Mouse (Mus musculus) lung, embryonic 16.5 days (tissue): ENCODE data around the gene Plekha6. TPM values are rescaled to one million over a fixed set of nuclear protein-coding genes. Genes with fewer than 3 reads are reported as not detected.

ENCODE experiments used
- ATAC-seq: fragments of 200-750 bp; cut with Nextera tagmentation; 2 replicates; pipeline ENCODE4 v1.8.0; 2017; ENCODE audit warnings: low read depth, mild to moderate bottlenecking, moderate library complexity
- H3K27ac ChIP-seq: fragments of 300-500 bp; sonication (generic); 2 replicates; pipeline ENCODE4 v1.5.1; 2014; ENCODE audit warnings: mild to moderate bottlenecking, control low read depth, low read length
- H3K27me3 ChIP-seq: fragments of 300-500 bp; sonication (generic); 2 replicates; pipeline ENCODE4 v1.6.1; 2014; ENCODE audit warnings: low read depth, low read length, mixed read lengths; ENCODE audit not compliant: control insufficient read depth, insufficient read depth
- H3K36me3 ChIP-seq: fragments of 300-500 bp; sonication (generic); 2 replicates; pipeline ENCODE4 v1.6.1; 2014; ENCODE audit warnings: low read length; ENCODE audit not compliant: control insufficient read depth, insufficient read depth
- H3K4me1 ChIP-seq: fragments of 300-500 bp; sonication (generic); replicated peaks from 2 replicates; pipeline ENCODE4 v1.6.1; 2014; ENCODE audit warnings: low read length, mixed read lengths; ENCODE audit not compliant: control insufficient read depth, insufficient read depth
- H3K4me2 ChIP-seq: fragments of 300-500 bp; sonication (generic); 2 replicates; pipeline ENCODE4 v1.6.1; 2014; ENCODE audit warnings: low read depth, low read length, control low read depth
- H3K4me3 ChIP-seq: fragments of 300-500 bp; sonication (generic); 2 replicates; pipeline ENCODE4 v1.5.1; 2014; ENCODE audit warnings: mild to moderate bottlenecking, low read length, control low read depth
- H3K9ac ChIP-seq: fragments of 300-500 bp; sonication (generic); 2 replicates; pipeline ENCODE4 v1.6.1; 2014; ENCODE audit warnings: low read length, control low read depth
- H3K9me3 ChIP-seq: fragments of 300-500 bp; sonication (generic); 2 replicates; pipeline ENCODE4 v1.6.1; 2016; ENCODE audit warnings: low read length; ENCODE audit not compliant: control insufficient read depth
- WGBS: fragments of 180-500 bp; shearing (Covaris S2); extraction: QIAGEN DNeasy Blood & Tissue Kit; methylation state at CpG from one replicate; pipeline ENCODE4 v1.1.7; 2014; 5-methylcytosine and 5-hydroxymethylcytosine counted together
- polyA plus RNA-seq: library from polyadenylated mRNA; unstranded; fragments of >200 nt; fragmentation: Nextera tagmentation; extraction: Ambion mirVana; gene quantifications from 2 replicates; pipeline ENCODE4 v1.2.1, GENCODE M21; 2015

Gene Plekha6
- polyA plus RNA-seq, 1 experiment from 2014 or later: 8.3 TPM

GRCm38 (mm10) chr1:133225137-133225536 is 61.1 kb downstream of the Plekha6 start:
- H3K9ac ChIP-seq: no peak overlapping the region
- no peak overlapping the region for H3K4me2 ChIP-seq
- no peaks in the 10 kb centered on the region; the same call in 1 of the 2 replicates for H3K27me3 ChIP-seq
- ATAC-seq: no peak
- no peak overlapping the region for H3K27ac ChIP-seq
- no peak overlapping the region for H3K4me3 ChIP-seq
- 56% methylated on average over 3 of the region's 3 CpGs for WGBS
- peaks cover 22% of the 10 kb centered on the region for H3K4me1 ChIP-seq
- H3K9me3 ChIP-seq: no peaks in the 10 kb centered on the region
- H3K36me3 ChIP-seq: no peaks in the 10 kb centered on the region

- WGBS: 80% methylated on average over 2 of the region's 2 CpGs
- Histone ChIP-seq H3K4me2 (no peak overlapping the region), H3K27me3 (no peaks in the 10 kb centered on the region; the same call in 1 of the 2 replicates), H3K4me1 (peaks cover 22% of the 10 kb centered on the region), H3K36me3 (no peaks in the 10 kb centered on the region), H3K9ac (no peak overlapping the region), H3K9me3 (no peaks in the 10 kb centered on the region), H3K4me3 (no peak overlapping the region), H3K27ac (no peak overlapping the region)
- ATAC-seq: no peak
Observed at GRCm38 (mm10) chr1:133225561-133225960, 61.6 kb downstream of the Plekha6 start.

GRCm38 (mm10) chr1:133225963-133226660 is 62.1 kb downstream of the Plekha6 start:
- Histone ChIP-seq H3K27ac (peak overlapping the region; percentile 53), H3K9ac (no peak overlapping the region), H3K36me3 (no peaks in the 10 kb centered on the region), H3K4me3 (no peak overlapping the region), H3K9me3 (no peaks in the 10 kb centered on the region), H3K4me2 (no peak overlapping the region), H3K27me3 (no peaks in the 10 kb centered on the region; the same call in 1 of the 2 replicates), H3K4me1 (peaks cover 22% of the 10 kb centered on the region)
- WGBS: 32% methylated on average over 9 of the region's 9 CpGs
- ATAC-seq: peak; percentile 37; the same call in 1 of the 2 replicates

- peak overlapping the region; percentile 53 for H3K27ac ChIP-seq
- H3K4me3 ChIP-seq: no peak overlapping the region
- ATAC-seq: peak; percentile 84
Observed at GRCm38 (mm10) chr1:133226928-133227327, 62.9 kb downstream of the Plekha6 start.

GRCm38 (mm10) chr1:133227378-133227777 is 63.4 kb downstream of the Plekha6 start:
- peak overlapping the region; percentile 53 for H3K27ac ChIP-seq
- no peaks in the 10 kb centered on the region; the same call in 1 of the 2 replicates for H3K27me3 ChIP-seq
- peaks cover 22% of the 10 kb centered on the region for H3K4me1 ChIP-seq
- WGBS: 69% methylated on average over 2 of the region's 2 CpGs
- no peaks in the 10 kb centered on the region for H3K9me3 ChIP-seq
- H3K9ac ChIP-seq: peak overlapping the region; percentile 17; the same call in 1 of the 2 replicates
- 0 out of 2 replicates have a peak, but pooled peaks have one; percentile 4 for ATAC-seq
- no peaks in the 10 kb centered on the region for H3K36me3 ChIP-seq
- H3K4me2 ChIP-seq: 0 out of 2 replicates have a peak overlapping the region, but pooled peaks have one; percentile 9
- H3K4me3 ChIP-seq: no peak overlapping the region

More at GRCm38 (mm10) chr1:133226928-133227327, 62.9 kb downstream of the Plekha6 start:
- Histone ChIP-seq H3K27me3 (no peaks in the 10 kb centered on the region; the same call in 1 of the 2 replicates), H3K9me3 (no peaks in the 10 kb centered on the region), H3K9ac (peak overlapping the region; percentile 17; the same call in 1 of the 2 replicates), H3K4me1 (peaks cover 22% of the 10 kb centered on the region), H3K36me3 (no peaks in the 10 kb centered on the region), H3K4me2 (0 out of 2 replicates have a peak overlapping the region, but pooled peaks have one; percentile 9)
- WGBS: 28% methylated on average over 9 of the region's 9 CpGs

- peaks cover 22% of the 10 kb centered on the region for H3K4me1 ChIP-seq
- H3K27ac ChIP-seq: no peak overlapping the region
Observed at GRCm38 (mm10) chr1:133228809-133229487, 64.9 kb downstream of the Plekha6 start.

GRCm38 (mm10) chr1:133231523-133232193 is 67.6 kb downstream of the Plekha6 start:
- Histone ChIP-seq H3K27me3 (no peaks in the 10 kb centered on the region), H3K9ac (no peak overlapping the region), H3K9me3 (no peaks in the 10 kb centered on the region), H3K36me3 (no peaks in the 10 kb centered on the region), H3K4me3 (no peak overlapping the region), H3K4me2 (no peak overlapping the region), H3K27ac (no peak overlapping the region), H3K4me1 (peaks cover 20% of the 10 kb centered on the region)
- WGBS: 83% methylated on average over 7 of the region's 7 CpGs
- ATAC-seq: no peak

More at GRCm38 (mm10) chr1:133228809-133229487, 64.9 kb downstream of the Plekha6 start:
- Histone ChIP-seq H3K4me3 (no peak overlapping the region), H3K9ac (no peak overlapping the region), H3K9me3 (no peaks in the 10 kb centered on the region), H3K36me3 (no peaks in the 10 kb centered on the region), H3K4me2 (no peak overlapping the region), H3K27me3 (no peaks in the 10 kb centered on the region; the same call in 1 of the 2 replicates)
- ATAC-seq: no peak
- 62% methylated on average over 9 of the region's 9 CpGs for WGBS

GRCm38 (mm10) chr1:133235909-133236308 is 71.9 kb downstream of the Plekha6 start:
- 70% methylated on average over 5 of the region's 5 CpGs for WGBS
- H3K4me3 ChIP-seq: no peak overlapping the region
- H3K9me3 ChIP-seq: no peaks in the 10 kb centered on the region
- ATAC-seq: no peak
- no peak overlapping the region for H3K9ac ChIP-seq
- peaks cover 30% of the 10 kb centered on the region for H3K4me1 ChIP-seq
- no peaks in the 10 kb centered on the region for H3K27me3 ChIP-seq
- H3K36me3 ChIP-seq: no peaks in the 10 kb centered on the region
- H3K27ac ChIP-seq: 0 out of 2 replicates have a peak overlapping the region, but pooled peaks have one; percentile 9
- no peak overlapping the region for H3K4me2 ChIP-seq
